Mouse (Mus musculus) CH12.LX (cell line): ENCODE data around the gene Gm14569. TPM values are rescaled to one million over a fixed set of nuclear protein-coding genes. Genes with fewer than 3 reads are reported as not detected.

Experiments used
- DNase-seq: peaks from one replicate; pipeline ENCODE4 v3.0.0-alpha.2; 2013; ENCODE audit errors: extremely low read depth
- H3K27ac ChIP-seq: 2 replicates; pipeline ENCODE4 v1.5.1; 2012; ENCODE audit warnings: low read depth, mild to moderate bottlenecking, control low read depth, moderate library complexity; ENCODE audit not compliant: insufficient read depth
- H3K27me3 ChIP-seq: replicated peaks from 2 replicates; pipeline ENCODE3; 2012; ENCODE audit warnings: inconsistent platforms
- H3K36me3 ChIP-seq, 2 experiments: replicated peaks in 1 of 2; 2 replicates each; pipeline versions ENCODE3 to v1.6.1; 2012; ENCODE audit warnings: inconsistent platforms in 1 of 2, low read length in 1 of 2, mild to moderate bottlenecking in 1 of 2, mixed read lengths in 1 of 2, moderate library complexity in 1 of 2; ENCODE audit not compliant: control insufficient read depth in 1 of 2, insufficient read depth in 1 of 2
- H3K4me1 ChIP-seq, 2 experiments: 2 replicates each; pipeline ENCODE4 v1.6.1; 2012; ENCODE audit warnings: inconsistent platforms in 1 of 2, moderate library complexity in 1 of 2; ENCODE audit not compliant: insufficient read depth in 2 of 2, control insufficient read depth in 1 of 2
- H3K4me2 ChIP-seq: 2 replicates; pipeline ENCODE4 v1.6.1; 2012; ENCODE audit warnings: low read depth, mild to moderate bottlenecking, control low read depth; ENCODE audit not compliant: poor library complexity, insufficient read depth, severe bottlenecking
- H3K4me3 ChIP-seq, 3 experiments: fragments of 150-350 bp in 1 of 3; sonication (generic) in 1 of 3; replicated peaks in 1 of 3; 2 replicates each; pipeline versions ENCODE3 to v1.5.1; 2011 to 2012; ENCODE audit warnings: low read depth in 2 of 3, low read length in 2 of 3, mild to moderate bottlenecking in 2 of 3, moderate library complexity in 2 of 3, control low read depth in 1 of 3, improper control_type of control experiment in 1 of 3, inconsistent platforms in 1 of 3, mixed read lengths in 1 of 3; ENCODE audit not compliant: poor library complexity in 1 of 3
- H3K79me2 ChIP-seq: replicated peaks from 2 replicates; pipeline ENCODE4 v1.6.1; 2012; ENCODE audit warnings: mild to moderate bottlenecking, moderate library complexity; ENCODE audit not compliant: control insufficient read depth, poor library complexity, insufficient read depth, severe bottlenecking; ENCODE audit errors: extremely low read depth
- H3K9ac ChIP-seq: 2 replicates; pipeline ENCODE4 v1.6.1; 2012; ENCODE audit warnings: low read depth, mild to moderate bottlenecking, control low read depth, moderate library complexity; ENCODE audit not compliant: insufficient read depth
- H3K9me3 ChIP-seq: replicated peaks from 2 replicates; pipeline ENCODE3; 2012; ENCODE audit warnings: low read length, inconsistent platforms, mixed read lengths
- CHD1 ChIP-seq: IDR thresholded peaks from 2 replicates; pipeline ENCODE4 v1.6.1; 2012; ENCODE audit warnings: low read depth, low read length, improper control_type of control experiment, inconsistent platforms
- CTCF ChIP-seq, 2 experiments: IDR thresholded peaks in 1 of 2; conservative IDR thresholded peaks in 1 of 2; 2 replicates each; pipeline ENCODE4 v1.5.1; 2011 to 2012; ENCODE audit warnings: low read depth in 2 of 2, low read length in 2 of 2, improper control_type of control experiment in 1 of 2, inconsistent platforms in 1 of 2, mild to moderate bottlenecking in 1 of 2, moderate library complexity in 1 of 2
- E2F4 ChIP-seq: IDR thresholded peaks from 2 replicates; pipeline ENCODE4 v1.6.1; 2011; ENCODE audit warnings: low read depth, low read length, improper control_type of control experiment; ENCODE audit not compliant: insufficient replicate concordance
- ETS1 ChIP-seq: conservative IDR thresholded peaks from 2 replicates; pipeline ENCODE4 v1.6.1; 2012; ENCODE audit warnings: low read depth, mild to moderate bottlenecking, inconsistent platforms, low read length, improper control_type of control experiment, moderate library complexity
- GABPA ChIP-seq: IDR thresholded peaks from 2 replicates; pipeline ENCODE4 v1.6.1; 2012; ENCODE audit warnings: low read depth, low read length, improper control_type of control experiment, inconsistent platforms; ENCODE audit not compliant: insufficient replicate concordance
- MAFK ChIP-seq: IDR thresholded peaks from 2 replicates; pipeline ENCODE4 v1.6.1; 2011; ENCODE audit warnings: low read length, improper control_type of control experiment; ENCODE audit not compliant: insufficient replicate concordance
- MAX ChIP-seq: IDR thresholded peaks from 2 replicates; pipeline ENCODE4 v1.6.1; 2011; ENCODE audit warnings: low read length, improper control_type of control experiment
- MAZ ChIP-seq: IDR thresholded peaks from 2 replicates; pipeline ENCODE4 v1.6.1; 2012; ENCODE audit warnings: low read depth, mild to moderate bottlenecking, inconsistent platforms, low read length, improper control_type of control experiment, moderate library complexity
- MEF2A ChIP-seq: IDR thresholded peaks from 2 replicates; pipeline ENCODE4 v1.6.1; 2014; ENCODE audit warnings: low read depth, mild to moderate bottlenecking, inconsistent platforms, low read length, improper control_type of control experiment, borderline replicate concordance
- NRF1 ChIP-seq: IDR thresholded peaks from 2 replicates; pipeline ENCODE4 v1.6.1; 2014; ENCODE audit warnings: low read depth, mild to moderate bottlenecking, inconsistent platforms, low read length, improper control_type of control experiment, moderate library complexity
- POLR2AphosphoS2 ChIP-seq: IDR thresholded peaks from 2 replicates; pipeline ENCODE4 v1.6.1; 2011; ENCODE audit warnings: low read depth, low read length, improper control_type of control experiment
- RAD21 ChIP-seq: IDR thresholded peaks from 2 replicates; pipeline ENCODE4 v1.6.1; 2011; ENCODE audit warnings: low read depth, mild to moderate bottlenecking, low read length, improper control_type of control experiment, moderate library complexity
- SIN3A ChIP-seq: IDR thresholded peaks from 2 replicates; pipeline ENCODE4 v1.6.1; 2012; ENCODE audit warnings: low read length, improper control_type of control experiment, inconsistent platforms
- SMC3 ChIP-seq: IDR thresholded peaks from 2 replicates; pipeline ENCODE4 v1.6.1; 2011; ENCODE audit warnings: low read depth, low read length, improper control_type of control experiment
- TBP ChIP-seq: conservative IDR thresholded peaks from 2 replicates; pipeline ENCODE4 v1.6.1; 2011; ENCODE audit warnings: low read depth, low read length, improper control_type of control experiment
- TCF12 ChIP-seq: IDR thresholded peaks from 2 replicates; pipeline ENCODE4 v1.6.1; 2014; ENCODE audit warnings: low read depth, mild to moderate bottlenecking, inconsistent platforms, low read length, improper control_type of control experiment
- USF2 ChIP-seq: conservative IDR thresholded peaks from 2 replicates; pipeline ENCODE4 v1.6.1; 2011; ENCODE audit warnings: low read depth, low read length, improper control_type of control experiment
- ZMIZ1 ChIP-seq: IDR thresholded peaks from 2 replicates; pipeline ENCODE4 v1.6.1; 2012; ENCODE audit warnings: low read depth, mild to moderate bottlenecking, inconsistent platforms, low read length, improper control_type of control experiment
- dilution Hi-C: fragments of 300-500 bp; cut with MboI; formaldehyde crosslinking; loops from 2 replicates; pipeline ENCODE4 v1.14.3; 2020; ENCODE audit warnings: low sequenced_read_pairs; ENCODE audit not compliant: extremely low pct_unique_long_range_greater_than_20kb, extremely low pct_ligation_motif_present
- in situ Hi-C: fragments of 300-500 bp; cut with MboI; formaldehyde crosslinking; loops from 3 replicates; pipeline ENCODE4 v1.14.3; 2019; ENCODE audit warnings: low sequenced_read_pairs, low pct_ligation_motif_present, low pct_unique_long_range_greater_than_20kb, mixed read lengths
- polyA plus RNA-seq: library from polyadenylated mRNA; unstranded; fragments of >175 nt; gene quantifications from 2 replicates; pipeline ENCODE4 v1.2.1, GENCODE M21; 2012; ENCODE audit warnings: low read depth; ENCODE audit not compliant: insufficient read length
- total RNA-seq, 2 experiments: library from RNA; depleted of rRNA; stranded (reverse); fragments of 300-350 nt in 1 of 2; fragments of >200 nt in 1 of 2; gene quantifications; 2 replicates each; pipeline ENCODE4 v1.2.3; 2012 to 2014

Gene Gm14569
- total and polyA plus RNA-seq, 3 experiments: not detected

DNA sequence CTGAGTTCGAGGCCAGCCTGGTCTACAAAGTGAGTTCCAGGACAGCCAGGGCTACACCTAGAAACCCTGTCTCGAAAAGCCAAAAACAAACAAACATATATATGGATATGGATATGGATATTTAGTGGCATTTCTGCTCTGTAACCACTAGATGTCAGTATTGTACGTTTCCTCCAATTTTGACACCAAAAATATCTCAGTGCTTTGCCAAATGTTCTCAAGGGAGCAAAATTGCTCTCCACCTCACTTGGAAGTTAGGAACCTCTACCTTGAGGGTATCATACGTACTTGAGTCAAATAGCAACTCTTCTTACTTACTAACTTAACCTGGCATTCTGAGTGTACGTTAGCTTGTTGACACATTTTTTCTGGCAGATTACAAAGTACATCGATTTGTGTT is 15.2 kb upstream of the Gm14569 start:
- no peaks in the 10 kb centered on the region for H3K9me3 ChIP-seq
- H3K79me2 ChIP-seq: no peaks in the 10 kb centered on the region
- H3K4me3 ChIP-seq: no peak overlapping the region
- in situ Hi-C loops: no loop called here
- H3K4me2 ChIP-seq: no peak overlapping the region
- peak; percentile 17 for DNase-seq
- dilution Hi-C loops: no loop called here
- no peaks in the 10 kb centered on the region for H3K36me3 ChIP-seq
- H3K27me3 ChIP-seq: no peaks in the 10 kb centered on the region
- no peak overlapping the region for H3K27ac ChIP-seq
- TF ChIP-seq USF2: no peak
- peak; percentile 39 for TF ChIP-seq SMC3
- TF ChIP-seq MAX: no peak
- TF ChIP-seq MAZ: no peak
- TF ChIP-seq TBP: no peak
- peak; percentile 56 for TF ChIP-seq RAD21
- TF ChIP-seq MEF2A: 0 out of 2 replicates have a peak, but pooled peaks have one; percentile 19
- TF ChIP-seq ZMIZ1: no peak
- TF ChIP-seq ETS1: no peak
- no peak for TF ChIP-seq NRF1
- no peak for TF ChIP-seq POLR2AphosphoS2
- no peak for TF ChIP-seq SIN3A
- TF ChIP-seq MAFK: no peak
- peak; percentile 46 to 64; a peak in 3 of 4 replicates for TF ChIP-seq CTCF (conservative IDR thresholded peaks at IDR 0.05 in 1 of 2, IDR thresholded peaks at IDR 0.05 in 1 of 2; ENCODE audit: low read depth in 2 of 2, low read length in 2 of 2)
- TF ChIP-seq GABPA: no peak
- TF ChIP-seq E2F4: no peak
- TF ChIP-seq, all 38 proteins: peak for 4
- H3K4me1 ChIP-seq: no peaks in the 10 kb centered on the region
- H3K9ac ChIP-seq: no peak overlapping the region

GRCm38 (mm10) chrX:36489506-36489905 is 2.1 kb downstream of the Gm14569 start:
- no peak for TF ChIP-seq TBP
- TF ChIP-seq ETS1: no peak
- peak; percentile 12 for TF ChIP-seq RAD21
- no peak for TF ChIP-seq CHD1
- TF ChIP-seq SMC3: peak; percentile 9; the same call in 1 of the 2 replicates
- no peak for TF ChIP-seq POLR2AphosphoS2
- TF ChIP-seq TCF12: no peak
- peak; percentile 37 to 63; a peak in 3 of 4 replicates for TF ChIP-seq CTCF (conservative IDR thresholded peaks at IDR 0.05 in 1 of 2, IDR thresholded peaks at IDR 0.05 in 1 of 2; ENCODE audit: low read depth in 2 of 2, low read length in 2 of 2)
- in situ Hi-C loops (no loop called here), dilution Hi-C loops (no loop called here)

More at GRCm38 (mm10) chrX:36489506-36489905, 2.1 kb downstream of the Gm14569 start:
- H3K79me2 ChIP-seq: no peaks in the 10 kb centered on the region
- no peaks in the 10 kb centered on the region for H3K4me1 ChIP-seq
- H3K4me2 ChIP-seq: no peak overlapping the region
- peak; percentile 23 for DNase-seq
- H3K9me3 ChIP-seq: no peaks in the 10 kb centered on the region
- H3K27ac ChIP-seq: no peak overlapping the region
- H3K9ac ChIP-seq: no peak overlapping the region
- no peaks in the 10 kb centered on the region for H3K27me3 ChIP-seq
- no peaks in the 10 kb centered on the region for H3K36me3 ChIP-seq
- no peak overlapping the region for H3K4me3 ChIP-seq
